Mouse (Mus musculus): Measurements from ENCODE around the gene Chsy1. TPM values are rescaled to one million over a fixed set of nuclear protein-coding genes. Genes with fewer than 3 reads are reported as not detected.

The Chsy1 gene
- polyA plus RNA-seq, 1 experiment = 6.8 TPM

GRCm38 (mm10) chr7:66124551-66124968, 15.2 kb downstream of the Chsy1 start:
- Histone ChIP-seq H3K27me3 (ENCODE audit: control insufficient read depth, insufficient read depth, low read length) (no peaks in the 10 kb centered on the region), H3K4me1 (ENCODE audit: control insufficient read depth, insufficient read depth, low read length) (peaks cover 10% of the 10 kb centered on the region), H3K27ac (ENCODE audit: insufficient read depth, low read length) (no peak overlapping the region), H3K4me3 (replicated peaks; ENCODE audit: insufficient read depth, low read depth, low read length) (no peak overlapping the region)
- 79% methylated on average over 11 of the region's 11 CpGs for WGBS
- no peak for DNase-seq
- TF ChIP-seq CTCF (IDR thresholded peaks at IDR 0.05; ENCODE audit: borderline replicate concordance, insufficient read depth, low read depth, low read length) = no peak
- TF ChIP-seq POLR2A (IDR thresholded peaks at IDR 0.05; ENCODE audit: borderline replicate concordance, insufficient read depth, low read length) = no peak

- Histone ChIP-seq H3K27ac (ENCODE audit: insufficient read depth, low read length) (no peak overlapping the region), H3K4me1 (ENCODE audit: control insufficient read depth, insufficient read depth, low read length) (peaks cover 6% of the 10 kb centered on the region), H3K27me3 (ENCODE audit: control insufficient read depth, insufficient read depth, low read length) (no peaks in the 10 kb centered on the region), H3K4me3 (replicated peaks; ENCODE audit: insufficient read depth, low read depth, low read length) (no peak overlapping the region)
- no peak for TF ChIP-seq CTCF (IDR thresholded peaks at IDR 0.05; ENCODE audit: borderline replicate concordance, insufficient read depth, low read depth, low read length)
- no peak for TF ChIP-seq POLR2A (IDR thresholded peaks at IDR 0.05; ENCODE audit: borderline replicate concordance, insufficient read depth, low read length)
- no peak for DNase-seq
- WGBS = 89% methylated on average over 14 of the region's 14 CpGs
Measured at GRCm38 (mm10) chr7:66125368-66125767, 16.1 kb downstream of the Chsy1 start.

GRCm38 (mm10) chr7:66127951-66128645, 18.8 kb downstream of the Chsy1 start:
- 81% methylated on average over 4 of the region's 4 CpGs for WGBS
- Histone ChIP-seq H3K27ac (ENCODE audit: insufficient read depth, low read length) (no peak overlapping the region), H3K27me3 (ENCODE audit: control insufficient read depth, insufficient read depth, low read length) (no peaks in the 10 kb centered on the region), H3K4me3 (replicated peaks; ENCODE audit: insufficient read depth, low read depth, low read length) (no peak overlapping the region), H3K4me1 (ENCODE audit: control insufficient read depth, insufficient read depth, low read length) (peaks cover 3% of the 10 kb centered on the region; the same call in 1 of the 2 replicates)
- TF ChIP-seq POLR2A (IDR thresholded peaks at IDR 0.05; ENCODE audit: borderline replicate concordance, insufficient read depth, low read length) (no peak), CTCF (IDR thresholded peaks at IDR 0.05; ENCODE audit: borderline replicate concordance, insufficient read depth, low read depth, low read length) (no peak)
- DNase-seq = no peak

GRCm38 (mm10) chr7:66128857-66129256, 19.5 kb downstream of the Chsy1 start:
- no peak for TF ChIP-seq POLR2A (IDR thresholded peaks at IDR 0.05; ENCODE audit: borderline replicate concordance, insufficient read depth, low read length)
- TF ChIP-seq CTCF (IDR thresholded peaks at IDR 0.05; ENCODE audit: borderline replicate concordance, insufficient read depth, low read depth, low read length) = no peak
- H3K27me3 ChIP-seq (ENCODE audit: control insufficient read depth, insufficient read depth, low read length) = no peaks in the 10 kb centered on the region
- 47% methylated on average over 3 of the region's 3 CpGs for WGBS
- no peak overlapping the region for H3K4me3 ChIP-seq (replicated peaks; ENCODE audit: insufficient read depth, low read depth, low read length)
- H3K4me1 ChIP-seq (ENCODE audit: control insufficient read depth, insufficient read depth, low read length) = peaks cover 3% of the 10 kb centered on the region; the same call in 1 of the 2 replicates
- H3K27ac ChIP-seq (ENCODE audit: insufficient read depth, low read length) = no peak overlapping the region
- no peak for DNase-seq

- H3K4me1 ChIP-seq (ENCODE audit: control insufficient read depth, insufficient read depth, low read length) = no peaks in the 10 kb centered on the region
- H3K27ac ChIP-seq (ENCODE audit: insufficient read depth, low read length) = no peak overlapping the region
- TF ChIP-seq POLR2A (IDR thresholded peaks at IDR 0.05; ENCODE audit: borderline replicate concordance, insufficient read depth, low read length) = no peak
- TF ChIP-seq CTCF (IDR thresholded peaks at IDR 0.05; ENCODE audit: borderline replicate concordance, insufficient read depth, low read depth, low read length) = no peak
- DNase-seq = no peak
- 92% methylated on average over 2 of the region's 2 CpGs for WGBS
- H3K27me3 ChIP-seq (ENCODE audit: control insufficient read depth, insufficient read depth, low read length) = no peaks in the 10 kb centered on the region
- H3K4me3 ChIP-seq (replicated peaks; ENCODE audit: insufficient read depth, low read depth, low read length) = no peak overlapping the region
Measured at GRCm38 (mm10) chr7:66130296-66130695, 21.0 kb downstream of the Chsy1 start.

- Histone ChIP-seq H3K27ac (ENCODE audit: insufficient read depth, low read length) (no peak overlapping the region), H3K4me1 (ENCODE audit: control insufficient read depth, insufficient read depth, low read length) (no peaks in the 10 kb centered on the region), H3K4me3 (replicated peaks; ENCODE audit: insufficient read depth, low read depth, low read length) (no peak overlapping the region), H3K27me3 (ENCODE audit: control insufficient read depth, insufficient read depth, low read length) (no peaks in the 10 kb centered on the region)
- WGBS = 92% methylated on average over 4 of the region's 4 CpGs
- TF ChIP-seq CTCF (IDR thresholded peaks at IDR 0.05; ENCODE audit: borderline replicate concordance, insufficient read depth, low read depth, low read length) (no peak), POLR2A (IDR thresholded peaks at IDR 0.05; ENCODE audit: borderline replicate concordance, insufficient read depth, low read length) (no peak)
- no peak for DNase-seq
Measured at GRCm38 (mm10) chr7:66131776-66132421, 22.6 kb downstream of the Chsy1 start.

- no peak for DNase-seq
- TF ChIP-seq CTCF (IDR thresholded peaks at IDR 0.05; ENCODE audit: borderline replicate concordance, insufficient read depth, low read depth, low read length) (no peak), POLR2A (IDR thresholded peaks at IDR 0.05; ENCODE audit: borderline replicate concordance, insufficient read depth, low read length) (no peak)
- Histone ChIP-seq H3K27me3 (ENCODE audit: control insufficient read depth, insufficient read depth, low read length) (no peaks in the 10 kb centered on the region), H3K27ac (ENCODE audit: insufficient read depth, low read length) (no peak overlapping the region), H3K4me1 (ENCODE audit: control insufficient read depth, insufficient read depth, low read length) (no peaks in the 10 kb centered on the region), H3K4me3 (replicated peaks; ENCODE audit: insufficient read depth, low read depth, low read length) (no peak overlapping the region)
- WGBS = 98% methylated on average over 3 of the region's 3 CpGs
Measured at GRCm38 (mm10) chr7:66134154-66134553, 24.8 kb downstream of the Chsy1 start.

GRCm38 (mm10) chr7:66135644-66136043, 26.3 kb downstream of the Chsy1 start:
- H3K27me3 ChIP-seq (ENCODE audit: control insufficient read depth, insufficient read depth, low read length) = no peaks in the 10 kb centered on the region
- peak in 1 of 2 experiments; percentile 26 for DNase-seq
- 22% methylated on average over 3 of the region's 3 CpGs for WGBS
- no peaks in the 10 kb centered on the region for H3K4me1 ChIP-seq (ENCODE audit: control insufficient read depth, insufficient read depth, low read length)
- no peak overlapping the region for H3K4me3 ChIP-seq (replicated peaks; ENCODE audit: insufficient read depth, low read depth, low read length)
- no peak for TF ChIP-seq CTCF (IDR thresholded peaks at IDR 0.05; ENCODE audit: borderline replicate concordance, insufficient read depth, low read depth, low read length)
- no peak for TF ChIP-seq POLR2A (IDR thresholded peaks at IDR 0.05; ENCODE audit: borderline replicate concordance, insufficient read depth, low read length)
- H3K27ac ChIP-seq (ENCODE audit: insufficient read depth, low read length) = no peak overlapping the region
